Mouse (Mus musculus) neural tube, embryonic 11.5 days (tissue): ENCODE measurements at regions not wholly inside any gene's neighbourhood (a gene's known extent, or its start where the extent isn't known, plus 50 kb on each side); places are given as distances from the start of the nearest gene placed in this dataset.

ENCODE experiments used
- ATAC-seq: fragments of 200-750 bp; cut with Nextera tagmentation; 2 replicates; pipeline ENCODE4 v1.8.0; 2017; ENCODE audit warnings: moderate number of reproducible peaks, mild to moderate bottlenecking, moderate TSS enrichment, moderate library complexity; ENCODE audit not compliant: insufficient read depth, low FRiP score, low TSS enrichment
- DNase-seq: peaks from one replicate; pipeline ENCODE4 v3.0.0-alpha.2; 2015; ENCODE audit warnings: low spot score
- H3K27ac ChIP-seq: fragments of 300-500 bp; sonication (generic); 2 replicates; pipeline ENCODE4 v1.5.1; 2014; ENCODE audit warnings: low read depth, mild to moderate bottlenecking, low read length
- H3K27me3 ChIP-seq: fragments of 300-500 bp; sonication (generic); 2 replicates; pipeline ENCODE4 v1.6.1; 2014; ENCODE audit warnings: mild to moderate bottlenecking, low read length, mixed read lengths; ENCODE audit not compliant: control insufficient read depth, insufficient read depth
- H3K36me3 ChIP-seq: fragments of 300-500 bp; sonication (generic); 2 replicates; pipeline ENCODE4 v1.6.1; 2014; ENCODE audit warnings: mild to moderate bottlenecking, low read length, moderate library complexity, mixed read lengths; ENCODE audit not compliant: control insufficient read depth, insufficient read depth
- H3K4me1 ChIP-seq: fragments of 300-500 bp; sonication (generic); 2 replicates; pipeline ENCODE4 v1.6.1; 2014; ENCODE audit warnings: low read length, mixed read lengths; ENCODE audit not compliant: control insufficient read depth, insufficient read depth
- H3K4me2 ChIP-seq: fragments of 300-500 bp; sonication (generic); 2 replicates; pipeline ENCODE4 v1.6.1; 2014; ENCODE audit warnings: low read depth, mild to moderate bottlenecking, moderate library complexity
- H3K4me3 ChIP-seq: fragments of 300-500 bp; sonication (generic); 2 replicates; pipeline ENCODE4 v1.5.1; 2014; ENCODE audit warnings: low read depth, low read length
- H3K9ac ChIP-seq: fragments of 300-500 bp; sonication (generic); 2 replicates; pipeline ENCODE4 v1.6.1; 2014; ENCODE audit warnings: mild to moderate bottlenecking, low read length
- H3K9me3 ChIP-seq: fragments of 300-500 bp; sonication (generic); 2 replicates; pipeline ENCODE4 v1.6.1; 2016; ENCODE audit warnings: low read length; ENCODE audit not compliant: control insufficient read depth
- WGBS: fragments of 180-500 bp; shearing (Covaris S2); extraction: QIAGEN DNeasy Blood & Tissue Kit; methylation state at CpG from one replicate; pipeline ENCODE4 v1.1.7; 2014; 5-methylcytosine and 5-hydroxymethylcytosine counted together

GRCm38 (mm10) chr2:170652128-170652527 lies 50.3 kb upstream of the 4930470P17Rik start:
- no peaks in the 10 kb centered on the region for H3K4me1 ChIP-seq
- DNase-seq (no peak), ATAC-seq (no peak)
- no peak overlapping the region for H3K4me3 ChIP-seq
- WGBS: 97% methylated on average over 11 of the region's 11 CpGs
- H3K36me3 ChIP-seq: no peaks in the 10 kb centered on the region
- no peak overlapping the region for H3K4me2 ChIP-seq
- H3K9ac ChIP-seq: no peak overlapping the region
- H3K27ac ChIP-seq: no peak overlapping the region
- no peaks in the 10 kb centered on the region for H3K27me3 ChIP-seq
- no peaks in the 10 kb centered on the region for H3K9me3 ChIP-seq
